Mouse (Mus musculus): ENCODE results near the gene Dapp1. TPM values are rescaled to one million over a fixed set of nuclear protein-coding genes. Genes with fewer than 3 reads are reported as not detected.

The Dapp1 gene
- 3.0 and 10.2 TPM in 2 replicates for polyA plus RNA-seq (2012; ENCODE audit: low replicate concordance)

DNA sequence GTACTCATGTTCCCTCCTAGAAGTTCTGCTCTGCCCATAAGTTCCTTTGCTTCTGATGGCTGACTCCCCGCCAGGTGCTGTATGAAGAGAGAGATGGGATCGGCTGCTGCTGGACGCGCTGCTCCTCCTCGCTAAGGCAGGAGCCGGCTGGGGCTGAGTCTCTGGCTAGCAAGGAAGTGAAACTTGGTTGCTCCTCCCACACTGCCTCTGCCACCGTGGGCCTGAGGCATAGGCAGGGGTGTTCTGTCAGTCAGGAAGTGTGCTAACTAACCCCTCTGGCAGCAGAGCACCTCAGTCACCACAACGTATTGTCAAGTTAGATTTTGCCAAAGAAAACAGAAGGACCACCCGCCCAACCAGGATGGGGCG is at the start of gene Dapp1:
Gene Dapp1 (minus strand): TSS at position 164 of the 369 bp plus-strand sequence.

DNA sequence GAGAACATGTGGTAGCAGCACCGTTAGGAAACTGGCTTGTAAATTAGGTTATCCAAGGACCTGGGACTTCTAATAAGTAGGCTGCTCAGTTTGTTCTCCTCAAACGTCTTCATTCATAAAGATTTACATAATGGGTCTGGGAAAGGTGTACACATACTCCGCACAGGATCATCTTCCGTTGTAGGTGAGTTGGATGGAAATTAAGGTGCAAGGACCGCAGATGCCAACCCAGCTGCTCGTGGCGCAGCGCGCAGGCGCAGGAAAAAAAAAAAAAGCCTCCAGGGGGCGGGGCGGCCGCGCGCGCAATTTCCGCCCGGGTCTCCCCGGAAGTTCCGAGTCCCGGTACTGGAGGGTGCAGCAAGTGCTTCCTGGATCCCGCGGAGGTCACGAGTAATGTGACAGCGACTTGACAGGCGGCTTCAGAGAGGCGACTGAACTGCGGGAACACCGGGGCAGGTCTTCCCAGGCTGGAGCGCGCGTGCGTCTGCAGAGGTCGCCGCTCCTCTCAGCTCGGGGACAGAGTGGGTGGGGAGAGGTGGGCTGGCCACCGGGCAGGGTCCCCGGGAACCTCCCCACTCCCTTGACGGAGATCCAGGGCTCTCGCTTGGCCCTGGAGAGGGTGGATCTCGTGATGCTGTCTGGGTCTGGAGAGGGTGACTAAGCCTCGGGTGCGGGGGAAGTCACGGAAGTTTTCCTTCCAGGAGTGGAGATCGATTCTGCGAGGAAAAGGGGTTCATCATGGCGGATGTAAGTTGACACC is 63.0 kb downstream of the Dapp1 start, which contains the start of gene Lamtor3:
Gene Lamtor3 (plus strand): TSS at position 335 of the 760 bp plus-strand sequence.

Other genes starting within 250 kb of the Dapp1 start
- 418 and 1,057 TPM in 2 replicates for gene H2afz, start 117.1 kb downstream of the Dapp1 start, polyA plus RNA-seq (2012; ENCODE audit: low replicate concordance)
- 2.5 and 2.6 TPM in 2 replicates for gene Dnajb14, start 113.9 kb downstream of the Dapp1 start, polyA plus RNA-seq (2012; ENCODE audit: low replicate concordance)
- gene Lamtor3, start 63.0 kb downstream of the Dapp1 start, polyA plus RNA-seq (2012; ENCODE audit: low replicate concordance) = 18.1 and 27.5 TPM in 2 replicates
- 0.01 TPM in 1 of 2 replicates, not detected in the other for gene 1110002E22Rik, start 83.5 kb upstream of the Dapp1 start, polyA plus RNA-seq (2012; ENCODE audit: low replicate concordance)
- not detected in 2 replicates for gene Gm5105, start 85.8 kb upstream of the Dapp1 start, polyA plus RNA-seq (2012; ENCODE audit: low replicate concordance)
- 1.6 and 2.5 TPM in 2 replicates for gene Trmt10a, start 161.9 kb upstream of the Dapp1 start, polyA plus RNA-seq (2012; ENCODE audit: low replicate concordance)
- 0.28 and 0.71 TPM in 2 replicates for gene Mttp, start 163.4 kb upstream of the Dapp1 start, polyA plus RNA-seq (2012; ENCODE audit: low replicate concordance)
- not detected in 2 replicates for gene 4930579F01Rik, start 212.3 kb upstream of the Dapp1 start, polyA plus RNA-seq (2012; ENCODE audit: low replicate concordance)
- gene Adh7, start 236.2 kb upstream of the Dapp1 start, polyA plus RNA-seq (2012; ENCODE audit: low replicate concordance) = not detected in 2 replicates